Mouse (Mus musculus): ENCODE data around the gene Elf4.

DNA sequence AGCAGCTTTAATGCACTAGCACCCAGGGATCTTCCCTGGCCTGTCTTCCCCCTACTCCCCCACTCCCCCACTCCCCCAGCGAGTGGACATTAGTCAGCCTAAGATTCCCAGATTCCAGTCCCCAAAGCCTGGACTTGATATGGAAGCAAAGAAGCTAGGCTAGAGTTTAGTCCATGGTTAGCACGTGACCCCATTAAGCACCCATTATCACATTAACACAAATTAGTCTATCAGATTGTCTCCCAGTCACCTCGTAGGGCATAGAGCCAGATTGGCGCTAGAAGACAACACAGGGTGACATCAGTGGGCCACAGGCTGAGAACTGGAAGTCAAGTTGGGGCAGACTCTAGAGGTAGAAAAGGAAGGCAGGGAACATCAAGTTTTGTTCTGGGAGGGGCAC, 1.9 kb downstream of the Elf4 start:
- TF ChIP-seq CTCF (IDR thresholded peaks at IDR 0.05; ENCODE audit: control insufficient read depth, insufficient read depth, low read length): no peak
- no peak for TF ChIP-seq POLR2A (IDR thresholded peaks at IDR 0.05; ENCODE audit: borderline replicate concordance, control insufficient read depth, low read depth, low read length)
